Mouse (Mus musculus) splenic B cell, adult 2 months (primary cell): Measurements from ENCODE around the gene Tcp11l2.

ENCODE experiments used
- DNase-seq: peaks from one replicate; pipeline ENCODE4 v3.0.0-alpha.2; 2011; ENCODE audit warnings: low read depth, low spot score
- H3K27me3 ChIP-seq: 2 replicates; pipeline ENCODE4 v1.6.1; 2012; ENCODE audit warnings: mild to moderate bottlenecking, low read length, moderate library complexity, mixed read lengths; ENCODE audit not compliant: control insufficient read depth, poor library complexity, insufficient read depth, severe bottlenecking
- H3K36me3 ChIP-seq: 2 replicates; pipeline ENCODE4 v1.6.1; 2012; ENCODE audit warnings: mild to moderate bottlenecking, low read length, moderate library complexity, mixed read lengths; ENCODE audit not compliant: control insufficient read depth, poor library complexity, insufficient read depth, severe bottlenecking

Tcp11l2 gene

DNA sequence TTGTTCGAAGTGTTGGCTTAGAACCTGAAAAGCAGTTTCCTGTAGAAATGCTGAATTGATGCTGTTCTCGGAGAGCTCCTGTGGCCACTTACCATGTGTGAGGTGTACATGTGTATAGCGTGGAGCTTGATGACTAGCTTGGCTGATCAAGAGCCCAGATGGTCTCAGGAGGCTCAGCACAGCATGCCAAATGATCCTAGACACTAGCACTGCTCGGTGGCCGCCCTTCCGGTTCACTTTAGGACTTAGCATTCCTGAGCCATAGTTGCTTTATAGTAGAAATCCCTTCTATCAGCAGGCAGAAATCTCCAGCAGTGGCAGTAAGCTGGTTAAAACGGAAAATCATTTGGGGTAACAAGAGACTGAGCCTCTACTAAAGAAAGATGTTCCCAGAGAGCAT is 64.4 kb downstream of the Tcp11l2 start:
- H3K27me3 ChIP-seq: no peaks in the 10 kb centered on the region
- H3K36me3 ChIP-seq: peaks cover 13% of the 10 kb centered on the region
- no peak for DNase-seq

- no peak for DNase-seq
- H3K27me3 ChIP-seq: no peaks in the 10 kb centered on the region
- peaks cover 12% of the 10 kb centered on the region for H3K36me3 ChIP-seq
Observed at GRCm38 (mm10) chr10:84641576-84641975, 65.2 kb downstream of the Tcp11l2 start.

- no peak for DNase-seq
- Histone ChIP-seq H3K36me3 (peaks cover 4% of the 10 kb centered on the region; the same call in 1 of the 2 replicates), H3K27me3 (no peaks in the 10 kb centered on the region)
Observed at GRCm38 (mm10) chr10:84645940-84646339, 69.5 kb downstream of the Tcp11l2 start.

DNA sequence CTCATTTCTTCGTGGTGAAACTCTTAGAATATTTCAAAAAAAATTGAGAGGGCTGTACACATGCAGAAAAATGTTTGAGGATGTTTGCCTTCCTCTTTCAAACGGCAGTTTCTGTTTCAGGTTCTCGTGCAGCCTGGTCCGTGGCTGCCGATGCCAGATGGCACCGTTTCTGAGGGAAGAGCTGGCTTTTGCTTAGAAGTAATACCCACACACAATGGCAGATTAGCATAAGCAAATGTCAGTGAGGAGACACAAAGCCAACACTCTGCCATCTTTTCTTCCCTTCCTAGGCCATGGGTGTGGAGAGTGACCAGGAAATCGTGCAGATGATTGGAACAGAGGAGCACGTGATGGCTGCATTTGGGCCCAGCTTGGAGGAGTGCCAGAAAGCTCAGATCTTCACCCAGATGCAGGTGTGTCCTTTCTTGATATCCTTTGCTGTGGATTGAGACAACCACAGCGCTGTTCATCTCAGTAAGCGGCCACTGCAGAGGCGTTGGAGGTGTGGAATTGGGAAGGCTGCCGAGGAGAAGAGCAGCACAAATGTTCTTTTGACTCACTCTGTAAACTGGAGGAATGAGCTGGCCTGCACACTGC is 70.2 kb downstream of the Tcp11l2 start:
- peak; percentile 63 for DNase-seq
- Histone ChIP-seq H3K27me3 (no peaks in the 10 kb centered on the region), H3K36me3 (0 out of 2 replicates have a peak, but pooled peaks cover 1% of the 10 kb centered on the region)

DNA sequence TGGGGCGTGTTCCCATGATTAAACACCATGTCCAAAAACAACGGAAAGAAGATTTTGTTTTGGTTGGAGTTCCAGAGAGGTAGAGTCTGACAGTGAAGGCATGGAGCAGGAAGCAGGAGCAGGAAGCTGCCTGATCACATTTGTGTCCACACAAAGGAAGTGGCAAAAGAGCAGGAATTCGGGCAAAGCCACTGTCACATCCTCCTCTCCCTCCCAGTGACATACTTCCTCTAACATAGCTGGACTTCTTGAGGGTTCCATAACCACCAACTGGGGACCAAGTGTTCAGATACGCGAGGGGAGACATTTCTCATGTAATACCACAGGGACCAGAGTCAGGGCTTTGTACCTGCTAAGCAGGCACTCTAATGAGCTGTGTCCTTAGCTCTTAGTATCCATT is 70.8 kb downstream of the Tcp11l2 start:
- H3K27me3 ChIP-seq: no peaks in the 10 kb centered on the region
- 0 out of 2 replicates have a peak, but pooled peaks cover 1% of the 10 kb centered on the region for H3K36me3 ChIP-seq
- DNase-seq: no peak

DNA sequence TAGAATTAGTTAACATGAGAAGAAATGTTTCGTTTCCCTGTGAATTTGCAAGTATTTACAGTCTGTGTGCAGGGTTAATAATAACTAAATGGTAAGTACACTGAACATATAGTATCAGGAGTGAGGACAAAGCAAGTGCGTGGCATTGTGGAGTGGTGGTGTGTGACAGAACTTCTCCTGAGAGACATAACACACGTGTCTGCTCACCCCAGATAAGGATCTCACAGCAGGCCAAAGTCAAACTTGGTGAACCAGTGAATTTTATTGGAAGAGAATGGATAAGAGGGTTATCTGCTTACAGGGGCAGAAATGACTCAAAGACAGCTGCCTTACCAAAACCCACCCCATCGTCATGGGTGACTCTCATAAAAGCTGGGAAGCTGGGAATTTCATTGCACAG is 72.5 kb downstream of the Tcp11l2 start:
- Histone ChIP-seq H3K36me3 (no peaks in the 10 kb centered on the region; the same call in 1 of the 2 replicates), H3K27me3 (no peaks in the 10 kb centered on the region)
- DNase-seq: no peak

DNA sequence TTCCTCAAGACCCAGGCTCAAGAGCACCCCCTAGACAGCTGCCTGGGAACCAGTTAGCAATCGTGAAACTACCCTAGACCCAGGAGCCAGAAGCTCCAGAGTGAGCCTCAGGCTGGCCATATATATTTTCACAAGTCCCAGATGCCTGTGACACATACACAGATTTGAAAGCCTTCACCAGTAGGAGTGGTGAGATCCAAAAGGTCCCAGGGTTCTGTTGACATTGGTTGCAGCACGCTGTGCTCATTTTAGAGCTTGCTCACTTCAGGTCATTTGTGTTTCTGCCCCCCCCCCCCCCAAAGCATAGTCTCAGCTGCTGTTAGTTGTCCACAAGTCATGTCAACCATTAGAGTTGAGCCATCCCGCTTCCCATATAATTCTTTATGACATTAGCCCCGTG is 77.6 kb downstream of the Tcp11l2 start:
- no peaks in the 10 kb centered on the region for H3K27me3 ChIP-seq
- H3K36me3 ChIP-seq: no peaks in the 10 kb centered on the region; the same call in 1 of the 2 replicates
- DNase-seq: no peak

GRCm38 (mm10) chr10:84654731-84655130 is 78.3 kb downstream of the Tcp11l2 start:
- no peak for DNase-seq
- H3K27me3 ChIP-seq: no peaks in the 10 kb centered on the region
- H3K36me3 ChIP-seq: no peaks in the 10 kb centered on the region; the same call in 1 of the 2 replicates

DNA sequence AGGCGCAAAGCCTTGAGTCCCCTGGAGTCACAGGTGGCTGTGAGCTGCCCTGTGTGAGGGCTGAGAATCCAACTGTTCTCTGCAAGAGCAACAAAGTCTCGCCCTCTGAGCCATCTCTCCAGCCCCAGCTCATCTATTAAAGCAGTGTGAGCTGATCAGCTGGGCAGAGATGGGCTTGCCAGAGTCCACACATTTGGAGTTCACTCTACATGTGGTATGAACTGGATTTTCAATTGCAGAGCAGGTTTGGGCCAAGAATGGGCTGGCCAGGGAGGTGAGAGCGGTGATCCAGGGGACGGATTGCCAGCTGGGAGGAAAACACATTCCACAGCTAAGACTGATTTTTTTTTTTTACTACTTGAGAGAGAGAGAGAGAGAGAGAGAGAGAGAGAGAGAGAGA is 80.2 kb downstream of the Tcp11l2 start:
- H3K27me3 ChIP-seq: no peaks in the 10 kb centered on the region
- no peak for DNase-seq
- no peaks in the 10 kb centered on the region; the same call in 1 of the 2 replicates for H3K36me3 ChIP-seq

GRCm38 (mm10) chr10:84657437-84658087 is 81.1 kb downstream of the Tcp11l2 start:
- no peaks in the 10 kb centered on the region for H3K27me3 ChIP-seq
- no peaks in the 10 kb centered on the region; the same call in 1 of the 2 replicates for H3K36me3 ChIP-seq
- no peak for DNase-seq

GRCm38 (mm10) chr10:84658088-84658848 is 81.8 kb downstream of the Tcp11l2 start:
- DNase-seq: peak; percentile 21
- H3K27me3 ChIP-seq: no peaks in the 10 kb centered on the region
- no peaks in the 10 kb centered on the region for H3K36me3 ChIP-seq

- Histone ChIP-seq H3K36me3 (peaks cover 4% of the 10 kb centered on the region; the same call in 1 of the 2 replicates), H3K27me3 (no peaks in the 10 kb centered on the region)
- DNase-seq: no peak
Observed at GRCm38 (mm10) chr10:84659281-84659680, 82.9 kb downstream of the Tcp11l2 start.

DNA sequence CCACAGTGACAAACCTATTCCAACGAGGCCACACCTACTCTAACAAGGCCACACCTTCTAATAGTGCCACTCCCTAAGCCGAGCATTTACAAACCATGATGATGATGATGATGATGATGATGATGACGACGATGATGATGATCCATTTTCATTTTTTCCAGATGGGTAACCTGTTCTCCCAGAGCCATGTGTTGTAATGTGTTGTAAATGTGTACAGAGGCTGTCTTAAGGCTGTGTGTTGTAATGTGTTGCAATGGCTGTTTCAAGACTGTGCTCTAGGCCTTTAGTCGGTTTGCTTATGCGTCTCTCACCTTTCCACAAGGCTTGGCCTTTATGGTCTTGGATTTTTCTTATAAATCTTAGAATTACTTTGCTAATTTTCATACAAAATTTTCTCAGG is 85.7 kb downstream of the Tcp11l2 start:
- Histone ChIP-seq H3K36me3 (peaks cover 8% of the 10 kb centered on the region; the same call in 1 of the 2 replicates), H3K27me3 (no peaks in the 10 kb centered on the region)
- no peak for DNase-seq
